Mouse (Mus musculus) frontal cortex, postnatal 25 days (tissue): Measurements from ENCODE around the gene Kif7.

Experiments used
- DNase-seq, 2 experiments: peaks; one replicate each; pipeline ENCODE4 v3.0.0; 2022; ENCODE audit warnings: low spot score in 2 of 2

The Kif7 gene

DNA sequence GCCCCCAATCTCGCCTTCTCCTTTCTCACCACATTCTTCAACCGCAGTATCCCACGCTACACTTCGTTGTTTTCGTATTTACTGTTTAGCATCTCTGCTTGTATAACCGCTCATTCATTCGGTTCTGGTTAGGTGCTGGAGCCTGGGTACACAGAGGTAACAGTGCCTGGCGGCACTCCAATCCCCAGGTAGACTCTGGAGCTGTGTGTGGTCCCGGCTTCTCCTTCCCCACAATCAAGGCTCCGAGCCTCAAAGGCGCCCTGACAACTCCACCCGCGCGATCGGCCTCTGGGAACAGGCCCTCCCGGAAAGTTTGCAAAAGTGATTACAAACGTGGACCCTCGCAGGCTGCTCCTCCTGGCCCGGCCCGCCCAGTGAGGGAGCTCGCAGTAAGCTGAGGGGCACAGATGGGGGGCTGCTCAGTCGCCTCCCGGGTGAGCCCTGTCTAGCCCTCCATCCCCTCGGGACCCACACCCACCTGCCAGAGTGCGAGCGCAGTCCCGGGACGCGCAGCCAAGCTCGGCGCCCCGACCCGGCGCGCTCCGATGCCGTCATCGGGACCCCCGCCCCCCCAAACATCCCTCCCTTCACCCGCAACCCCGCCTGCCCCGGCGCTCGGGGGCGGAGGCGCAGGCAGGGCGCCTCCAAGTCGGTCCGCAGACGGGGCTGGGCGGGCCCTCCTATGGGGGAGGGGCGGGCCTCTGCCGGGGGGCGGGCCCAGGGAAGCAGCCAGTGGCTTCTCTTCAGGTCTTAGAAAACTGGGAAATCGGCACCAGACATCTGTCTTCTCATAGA is at the start of gene Kif7:
Gene Kif7, minus strand, starts transcription at position 534 of the 795 bp plus-strand sequence.
- DNase-seq, result no peak

- DNase-seq, result no peak
Measured at GRCm38 (mm10) chr7:79762106-79762505, 46.6 kb upstream of the Kif7 start.

- DNase-seq, result no peak
Measured at GRCm38 (mm10) chr7:79761124-79761876, 45.8 kb upstream of the Kif7 start.

DNA sequence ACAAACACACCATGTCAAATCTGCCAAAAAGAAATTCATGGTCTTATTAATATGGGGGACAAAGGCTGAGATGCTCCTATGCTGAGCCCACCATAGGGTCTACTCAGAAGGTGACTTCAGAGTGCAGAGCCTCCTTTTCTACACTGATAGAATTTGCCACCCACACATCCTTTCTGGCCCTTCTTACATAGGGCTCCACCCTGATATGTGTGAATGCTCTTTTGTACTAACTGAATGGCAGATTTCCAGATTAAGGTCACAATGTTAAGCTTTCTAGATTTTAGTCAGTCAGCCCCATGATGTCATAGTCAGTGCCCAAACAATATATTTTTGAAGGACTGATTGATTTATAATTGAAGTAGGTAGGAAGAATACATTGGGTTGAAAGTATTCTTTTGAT is 44.2 kb upstream of the Kif7 start:
- DNase-seq, result no peak

- DNase-seq, result no peak
Measured at GRCm38 (mm10) chr7:79758176-79758575, 42.7 kb upstream of the Kif7 start.

DNA sequence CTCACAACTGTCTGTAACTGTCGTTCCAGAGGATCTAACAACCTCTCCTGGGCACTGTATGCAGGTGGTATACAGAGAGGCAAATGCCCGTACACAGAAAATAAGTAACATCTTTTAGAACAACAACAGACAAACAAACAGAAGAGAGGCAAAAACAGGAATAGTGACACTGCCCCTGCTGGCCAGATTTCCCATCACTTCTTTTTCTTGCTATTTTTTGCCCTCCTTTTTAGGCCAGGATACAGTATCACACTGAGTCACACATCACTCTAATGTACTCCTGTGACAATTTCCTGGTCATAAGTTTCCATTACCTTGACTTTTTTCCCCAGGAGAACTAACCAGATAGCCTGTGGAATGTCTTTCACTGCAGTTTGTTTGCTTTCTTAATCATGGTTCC is 40.8 kb upstream of the Kif7 start:
- DNase-seq, result no peak

DNA sequence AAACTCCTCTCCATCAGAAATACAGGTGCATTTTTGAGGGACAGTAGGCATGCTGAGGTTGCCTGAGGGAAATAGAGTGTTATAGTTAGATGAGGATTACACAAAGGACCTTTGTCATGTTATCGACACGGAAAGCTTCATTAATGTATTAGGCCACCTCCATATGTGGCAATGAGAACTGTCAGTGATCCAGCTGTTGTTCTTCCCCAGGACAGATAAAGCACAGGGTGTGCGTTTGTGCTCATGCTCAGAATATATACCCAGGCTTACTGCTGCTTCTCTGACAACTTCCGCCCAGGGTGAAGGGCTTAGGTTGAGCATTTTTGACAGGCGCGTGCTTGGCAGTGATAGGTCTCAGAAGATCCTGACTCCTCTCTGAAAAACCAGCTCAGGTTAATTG is 34.0 kb upstream of the Kif7 start:
- no peak for DNase-seq

GRCm38 (mm10) chr7:79747659-79748058 is 32.1 kb upstream of the Kif7 start:
- DNase-seq, result no peak

DNA sequence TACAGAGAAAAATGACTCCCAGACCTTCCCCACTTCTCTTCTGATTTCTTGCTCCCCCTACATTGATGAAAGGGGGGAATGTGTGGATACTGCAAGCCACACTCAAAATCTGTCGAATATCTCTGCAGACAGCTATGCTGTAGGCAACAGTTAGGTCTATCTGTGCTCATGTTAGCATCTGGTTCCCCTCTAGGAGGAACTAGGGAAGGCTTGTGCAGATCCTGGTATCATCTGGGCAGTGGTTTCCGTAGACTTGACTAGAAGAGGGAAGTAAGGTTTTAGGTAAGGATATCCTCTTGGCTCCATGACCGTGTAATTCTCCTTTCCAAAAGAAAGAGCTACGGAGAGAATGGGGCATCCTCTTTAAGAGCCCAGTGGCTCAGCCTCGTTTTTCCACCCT is 29.1 kb upstream of the Kif7 start:
- DNase-seq, result no peak

DNA sequence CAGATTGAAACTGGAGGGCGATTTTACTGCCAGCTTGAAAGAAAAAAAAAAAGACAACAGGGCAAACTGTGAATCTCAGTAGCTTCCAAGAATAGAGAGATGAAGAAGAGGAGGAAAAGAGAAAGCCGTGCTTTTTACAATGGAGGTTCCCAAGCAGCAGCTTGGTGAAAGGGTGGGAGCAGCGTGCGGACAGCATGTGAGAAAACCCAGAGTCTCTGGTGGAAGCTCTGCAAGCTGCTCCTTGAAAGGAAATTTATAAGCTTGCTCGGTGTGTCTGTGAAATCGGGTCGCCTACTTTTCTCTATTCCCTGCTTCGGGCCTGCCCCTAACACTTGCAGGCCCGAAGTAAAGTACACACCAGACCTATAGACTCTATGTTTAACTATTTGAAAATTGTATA is 28.5 kb upstream of the Kif7 start:
- DNase-seq, result no peak

GRCm38 (mm10) chr7:79742659-79743536 is 27.4 kb upstream of the Kif7 start, which contains the start of the genes Pex11a and Wdr93:
Pex11a (minus strand) TSS chr7:79743131.
Wdr93 (plus strand) TSS chr7:79743163.
- DNase-seq, result peak; percentile 48 to 65

DNA sequence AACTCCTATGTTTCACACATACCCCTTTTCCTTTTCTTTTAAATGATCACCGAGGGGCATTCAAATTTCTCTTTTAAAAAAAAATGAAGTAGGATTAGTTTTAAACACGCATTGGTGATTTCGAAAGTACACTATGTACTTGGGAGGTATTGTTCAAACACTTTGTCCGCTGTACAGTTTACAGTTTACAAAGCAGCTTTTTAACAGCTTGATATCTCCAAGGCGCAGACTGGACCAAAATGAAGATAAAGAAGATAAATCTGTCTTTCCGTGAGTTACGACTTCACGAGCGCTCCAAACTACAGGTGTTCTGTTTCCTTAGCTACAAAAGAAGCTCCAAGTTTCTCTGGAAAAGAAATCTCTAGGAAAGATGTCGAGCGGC is 26.7 kb upstream of the Kif7 start:
- no peak for DNase-seq

- DNase-seq, result no peak
Measured at GRCm38 (mm10) chr7:79740279-79740678, 24.8 kb upstream of the Kif7 start.

DNA sequence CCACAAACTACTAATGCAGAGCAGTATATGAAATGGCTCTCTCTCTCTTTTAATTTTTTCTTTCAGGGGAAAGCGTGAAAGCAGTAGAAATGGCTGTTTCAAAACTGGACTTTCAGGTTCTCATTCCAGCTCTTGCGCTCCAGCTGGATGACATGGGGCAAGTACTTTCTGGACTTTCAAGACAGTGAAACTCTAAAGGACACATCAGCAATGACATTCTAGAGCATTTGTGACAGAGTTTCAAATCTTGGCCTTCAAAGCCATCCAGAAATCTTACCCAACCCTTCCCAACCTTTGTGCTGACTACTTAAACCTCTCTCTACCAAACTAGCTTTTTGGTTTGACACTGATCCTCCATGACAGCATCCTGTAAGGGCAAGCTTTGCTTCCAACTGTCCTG is 23.4 kb upstream of the Kif7 start:
- DNase-seq, result no peak

GRCm38 (mm10) chr7:79736511-79736910 is 21.0 kb upstream of the Kif7 start:
- DNase-seq, result no peak

- no peak for DNase-seq
Measured at GRCm38 (mm10) chr7:79734563-79734962, 19.0 kb upstream of the Kif7 start.

DNA sequence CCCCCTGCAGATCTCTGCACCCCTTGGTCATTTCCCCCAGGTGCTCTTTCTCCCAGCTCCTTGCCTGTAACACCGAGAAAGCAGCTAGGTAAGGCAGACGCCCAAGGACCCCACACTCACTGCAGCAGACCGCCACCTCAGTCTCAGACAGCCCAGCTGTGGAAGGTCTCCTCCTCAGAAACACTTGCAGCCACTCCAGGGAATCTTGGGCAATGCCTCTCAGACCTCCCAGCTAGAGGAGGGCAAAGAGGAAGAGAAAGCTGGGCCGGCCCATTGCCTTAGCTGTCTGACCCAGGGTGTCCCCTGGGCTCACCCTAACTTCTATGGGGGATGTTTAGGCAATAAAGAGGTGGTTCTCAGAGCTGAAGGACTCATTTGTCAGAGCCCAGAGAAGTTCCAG is 17.1 kb upstream of the Kif7 start, which contains the start of gene Plin1:
Gene Plin1, minus strand, starts transcription at position 282 of the 400 bp plus-strand sequence.
- no peak for DNase-seq

DNA sequence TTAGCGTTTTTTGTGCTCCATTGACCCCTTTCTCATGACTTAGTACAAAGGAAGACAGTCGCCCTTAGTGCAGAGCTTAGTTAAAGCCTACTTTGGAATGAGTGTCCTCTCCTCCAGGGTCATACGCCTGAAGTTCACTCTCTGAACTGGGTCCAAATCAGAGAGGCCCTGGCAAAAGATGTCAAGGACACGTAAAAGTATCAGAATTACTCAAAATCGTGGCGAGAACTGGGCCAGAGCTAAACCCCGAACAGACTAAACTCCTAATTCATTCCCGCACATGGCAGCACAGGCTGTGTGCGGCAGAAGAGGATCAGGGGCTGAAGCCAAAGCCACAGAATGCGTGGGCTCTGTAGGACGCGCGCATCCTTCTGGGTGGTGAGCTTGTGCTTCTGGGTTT is 15.9 kb upstream of the Kif7 start:
- DNase-seq, result no peak

DNA sequence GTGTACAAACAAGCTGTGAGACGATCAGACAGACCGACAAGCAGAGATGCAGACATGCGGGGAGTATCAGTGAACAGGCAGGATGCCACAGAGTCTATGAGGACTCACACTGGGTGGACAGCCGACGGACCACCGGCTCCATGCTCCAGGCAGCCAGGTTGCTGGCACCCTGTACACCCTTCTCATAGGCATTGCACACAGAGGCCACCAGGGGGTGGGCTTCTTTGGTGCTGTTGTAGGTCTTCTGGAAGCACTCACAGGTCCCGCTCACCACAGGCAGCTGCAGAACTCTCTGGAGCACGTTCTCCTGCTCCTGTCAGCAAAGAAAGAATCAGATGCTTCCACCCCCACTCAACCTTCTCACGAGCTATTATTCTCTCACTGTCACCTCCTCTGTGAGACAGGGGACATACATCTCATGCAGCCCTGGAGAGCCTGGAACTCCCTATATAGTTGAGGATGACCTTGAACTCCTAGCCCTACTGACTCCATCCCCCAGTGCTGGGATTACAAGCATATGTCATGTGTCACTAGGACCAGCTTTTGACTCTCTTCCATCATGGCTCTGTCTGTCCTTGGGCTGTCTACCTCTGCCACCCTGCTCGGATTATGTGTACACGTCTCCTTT is 14.3 kb upstream of the Kif7 start:
- no peak for DNase-seq

- DNase-seq, result peak; percentile 58 to 59
Measured at GRCm38 (mm10) chr7:79729169-79729568, 13.6 kb upstream of the Kif7 start.

GRCm38 (mm10) chr7:79728219-79728618 is 12.7 kb upstream of the Kif7 start:
- DNase-seq, result peak; percentile 29 to 32

- peak; percentile 34 to 53 for DNase-seq
Measured at GRCm38 (mm10) chr7:79727091-79727490, 11.6 kb upstream of the Kif7 start.
